Mouse (Mus musculus) MEL-GATA-1-ER (cell line): ENCODE results near the gene Rap1gap2.

Experiments
- DNase-seq: peaks from one replicate; pipeline ENCODE4 v3.0.0-alpha.2; 2012; ENCODE audit warnings: low read depth; ENCODE audit errors: extremely low read depth

Rap1gap2 gene

DNA sequence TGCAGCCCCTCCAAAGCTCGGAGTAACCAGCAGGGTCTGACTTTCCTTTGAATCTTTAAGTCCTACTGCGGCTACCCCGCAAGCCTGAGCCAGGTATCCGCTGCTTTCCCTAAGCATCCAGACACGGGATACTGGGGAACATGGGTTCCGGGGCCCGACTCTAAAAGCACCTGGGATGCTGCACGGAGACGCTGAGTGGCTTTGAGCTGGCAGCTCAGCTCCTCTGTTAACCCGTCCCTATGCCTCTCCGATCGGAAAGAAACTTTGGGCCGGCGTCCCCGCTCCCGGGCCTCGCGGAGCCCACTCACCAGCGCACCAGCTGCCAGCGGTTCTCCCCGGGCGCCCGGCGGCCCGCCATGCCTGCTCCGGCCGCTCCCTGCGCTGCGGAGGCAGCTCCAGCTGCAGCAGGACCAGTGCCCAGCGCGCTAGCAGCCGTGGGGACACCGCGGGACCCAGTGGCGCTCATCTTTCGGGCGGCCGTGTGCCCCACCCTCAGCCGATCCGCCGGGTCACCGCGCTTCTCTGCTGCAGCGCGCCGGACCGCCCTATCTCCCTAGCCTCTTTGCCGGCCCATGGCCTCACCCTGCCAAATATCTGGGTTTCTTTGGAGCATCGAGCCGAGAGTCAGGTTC, at the start of gene Rap1gap2:
TSS of gene Rap1gap2 (minus strand) at position 371 of the 632 bp plus-strand sequence.
- DNase-seq = no peak

- no peak for DNase-seq
Observed at GRCm38 (mm10) chr11:74660336-74660735, 49.6 kb upstream of the Rap1gap2 start.

- no peak for DNase-seq
Observed at GRCm38 (mm10) chr11:74655941-74656340, 45.2 kb upstream of the Rap1gap2 start.

GRCm38 (mm10) chr11:74653385-74653784, 42.7 kb upstream of the Rap1gap2 start:
- no peak for DNase-seq

DNA sequence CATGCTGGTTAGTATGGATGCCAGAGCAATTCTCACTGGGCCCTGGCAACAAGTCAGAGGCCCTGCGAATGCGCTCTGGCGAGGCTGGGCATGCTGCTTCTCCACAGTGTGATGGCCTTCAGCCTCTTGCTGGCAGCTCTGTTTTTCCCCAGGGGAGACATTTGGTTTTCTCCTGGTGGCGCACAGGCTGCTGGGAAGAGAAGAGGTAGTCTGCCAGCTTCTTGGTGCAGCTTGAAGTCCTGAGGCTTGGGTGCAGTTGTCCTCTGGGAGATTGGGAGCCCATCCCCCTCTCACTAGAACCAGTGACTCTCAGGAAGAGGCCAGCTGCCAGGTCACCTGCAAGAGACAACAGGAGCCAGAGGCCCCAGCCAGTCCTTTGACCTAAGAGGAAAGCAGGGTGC, 42.1 kb upstream of the Rap1gap2 start:
- DNase-seq = no peak

DNA sequence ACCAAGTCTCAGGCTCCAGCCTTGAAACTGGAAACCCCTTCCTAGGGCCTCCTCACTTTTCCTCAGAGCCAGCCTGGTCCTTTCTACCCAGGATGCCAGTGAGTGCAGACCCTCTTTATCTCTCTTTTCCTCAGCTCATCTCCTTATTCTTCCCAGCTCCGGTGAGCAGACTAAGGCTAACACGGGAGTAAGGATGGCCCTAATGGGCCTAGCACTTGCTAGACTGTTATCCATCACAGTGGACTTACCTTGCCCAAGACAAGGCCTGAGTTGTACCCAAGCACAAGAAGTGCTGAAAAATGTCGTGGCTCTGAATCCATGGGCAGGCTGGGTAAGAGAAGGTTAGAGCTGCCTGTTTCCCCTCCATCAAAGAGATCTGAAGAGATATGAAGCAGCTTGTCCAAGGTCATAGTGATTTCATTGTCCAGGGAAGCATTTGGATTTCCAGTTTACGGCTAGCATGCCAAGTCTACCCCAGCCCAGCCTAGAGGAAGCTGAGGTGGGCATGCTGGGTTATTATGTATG, 39.9 kb upstream of the Rap1gap2 start:
- DNase-seq = no peak

- no peak for DNase-seq
Observed at GRCm38 (mm10) chr11:74649647-74650551, 39.2 kb upstream of the Rap1gap2 start.

- DNase-seq = peak; percentile 95
Observed at GRCm38 (mm10) chr11:74649095-74649646, 38.5 kb upstream of the Rap1gap2 start, which contains the start of gene Cluh. Cluh (plus strand) TSS chr11:74649495.

DNA sequence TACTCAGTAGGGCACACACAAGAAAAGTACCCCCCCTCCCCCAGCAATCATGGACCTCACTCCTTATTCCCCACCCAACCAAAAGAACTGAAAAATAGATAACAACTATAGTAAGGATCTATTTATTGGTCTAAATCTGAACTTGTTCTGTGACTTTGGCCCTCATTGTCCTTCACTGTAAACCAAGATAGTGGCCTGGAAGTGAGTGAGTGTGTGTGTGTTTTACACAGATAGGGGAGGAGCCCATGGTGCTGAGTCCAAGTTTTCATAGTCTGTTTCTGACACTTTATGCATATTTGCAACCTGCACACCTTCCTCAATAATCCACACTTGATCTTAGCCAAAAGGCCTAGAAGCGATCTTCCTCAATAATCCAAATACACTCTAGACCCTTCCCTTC, 38.0 kb upstream of the Rap1gap2 start:
- DNase-seq = no peak

DNA sequence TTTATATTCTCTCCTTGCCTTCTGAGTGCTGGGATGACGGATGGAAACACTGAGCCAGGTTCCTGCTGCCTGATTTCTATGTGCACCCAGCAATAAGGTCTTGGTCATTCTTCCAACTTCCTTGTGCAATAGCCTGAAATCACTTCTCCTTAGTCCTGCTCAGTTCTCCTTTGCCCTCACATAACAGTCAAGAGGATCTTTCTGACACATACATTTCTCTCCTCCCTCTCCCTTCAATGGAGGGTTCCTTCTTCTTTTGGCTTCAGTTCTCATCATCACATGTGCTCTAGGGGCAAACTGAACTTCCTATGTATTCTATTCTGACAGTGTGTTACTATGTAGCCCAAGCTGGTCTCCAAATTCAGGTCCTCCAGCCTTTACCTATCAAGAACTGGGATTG, 37.3 kb upstream of the Rap1gap2 start:
- DNase-seq = no peak

GRCm38 (mm10) chr11:74639628-74640027, 28.9 kb upstream of the Rap1gap2 start:
- DNase-seq = no peak

DNA sequence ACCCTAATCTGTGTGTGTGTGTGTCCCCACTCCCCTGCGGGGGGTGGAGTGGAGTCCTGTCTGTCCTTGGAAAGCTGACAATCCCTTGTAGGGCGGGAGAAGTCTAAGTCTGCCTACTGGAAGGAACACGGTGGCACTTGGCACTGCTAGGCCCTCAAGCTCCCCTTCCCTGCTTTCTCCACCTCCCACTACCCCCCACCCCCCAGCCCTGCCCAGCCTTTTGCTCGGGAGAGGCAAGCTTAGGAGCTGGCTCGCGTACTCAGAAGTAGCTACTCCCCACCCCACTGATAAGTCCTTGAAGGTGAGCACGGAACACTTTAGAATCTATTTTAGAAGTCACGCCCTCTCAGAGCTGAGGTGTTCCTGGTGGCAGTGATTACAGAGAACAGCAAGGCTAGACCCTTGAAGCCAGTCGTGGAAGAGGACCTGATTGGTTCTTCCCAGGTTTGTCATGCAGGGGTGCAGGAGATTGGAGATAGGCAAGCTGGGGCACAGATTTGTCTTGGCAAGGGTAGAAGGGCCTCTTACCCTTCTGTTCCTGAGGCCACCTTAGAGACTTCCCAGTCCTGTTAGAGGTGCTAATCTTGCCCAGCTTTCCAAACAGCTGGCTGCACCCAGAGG, 28.2 kb upstream of the Rap1gap2 start:
- DNase-seq = no peak

- DNase-seq = no peak
Observed at GRCm38 (mm10) chr11:74637971-74638790, 27.5 kb upstream of the Rap1gap2 start.

DNA sequence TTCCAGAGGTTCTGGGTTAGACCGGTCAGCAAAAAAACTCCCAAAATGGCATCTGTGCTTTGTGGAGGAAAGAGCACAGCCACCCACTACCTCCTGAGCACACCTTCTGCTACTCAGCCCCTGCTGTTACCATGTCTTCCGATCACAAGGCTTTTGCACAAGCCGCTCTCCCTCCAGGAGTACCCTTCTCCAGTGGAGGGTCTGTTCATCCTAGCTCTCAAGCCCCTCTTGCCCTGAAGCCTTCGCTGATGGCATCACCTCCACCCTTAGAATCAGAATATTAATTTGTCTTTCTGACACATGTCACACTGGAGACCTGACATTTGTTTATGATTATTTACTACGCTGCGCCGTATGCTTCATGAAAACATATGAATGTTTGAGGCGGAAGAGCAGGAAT, 26.8 kb upstream of the Rap1gap2 start:
- DNase-seq = no peak

- DNase-seq = peak; percentile 50
Observed at GRCm38 (mm10) chr11:74634490-74635275, 24.0 kb upstream of the Rap1gap2 start.

DNA sequence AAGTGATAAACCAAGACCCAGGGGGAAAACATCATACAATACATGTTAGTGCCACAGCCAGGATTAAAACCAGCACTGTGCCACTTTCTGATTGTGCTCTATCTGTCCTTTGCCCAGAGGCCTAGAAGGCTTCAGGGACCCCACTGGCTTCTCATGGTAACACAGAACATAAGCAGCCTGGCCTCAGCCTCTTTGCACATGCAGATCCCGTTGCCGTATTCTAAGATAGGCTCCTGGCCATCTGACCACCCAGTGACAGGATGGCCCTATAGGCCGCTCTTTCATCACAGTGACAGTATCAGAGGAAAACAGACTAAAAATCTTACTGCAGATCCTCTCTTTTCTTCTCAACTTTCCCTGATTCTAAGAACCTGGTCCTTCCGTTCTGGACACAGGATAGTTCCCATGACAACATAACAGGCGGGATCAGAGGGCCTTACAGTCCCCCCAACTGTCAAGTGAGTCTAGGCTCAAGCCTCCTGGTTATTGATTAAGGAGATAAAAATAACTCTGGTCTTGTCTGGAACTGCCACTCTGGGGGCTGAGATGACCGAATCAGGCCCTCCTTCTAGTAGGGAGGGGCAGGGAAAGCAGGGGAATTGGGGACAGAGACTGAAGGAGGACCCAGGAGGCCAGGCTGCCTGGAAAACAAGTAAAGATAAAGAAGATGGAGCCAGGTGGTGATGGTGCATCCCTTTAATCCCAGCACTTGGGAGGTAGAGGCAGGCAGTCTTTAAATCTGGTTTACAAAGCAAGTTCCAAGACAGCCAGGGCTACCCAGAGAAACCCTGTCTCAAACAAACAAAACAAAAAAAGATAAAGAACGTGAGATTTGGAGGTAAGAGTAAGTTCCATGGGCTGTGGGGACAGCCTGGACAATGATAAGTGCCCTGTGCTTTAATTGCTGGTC, 21.4 kb upstream of the Rap1gap2 start:
- no peak for DNase-seq

- DNase-seq = no peak
Observed at GRCm38 (mm10) chr11:74627481-74627880, 16.8 kb upstream of the Rap1gap2 start.

- no peak for DNase-seq
Observed at GRCm38 (mm10) chr11:74625333-74625732, 14.6 kb upstream of the Rap1gap2 start.

DNA sequence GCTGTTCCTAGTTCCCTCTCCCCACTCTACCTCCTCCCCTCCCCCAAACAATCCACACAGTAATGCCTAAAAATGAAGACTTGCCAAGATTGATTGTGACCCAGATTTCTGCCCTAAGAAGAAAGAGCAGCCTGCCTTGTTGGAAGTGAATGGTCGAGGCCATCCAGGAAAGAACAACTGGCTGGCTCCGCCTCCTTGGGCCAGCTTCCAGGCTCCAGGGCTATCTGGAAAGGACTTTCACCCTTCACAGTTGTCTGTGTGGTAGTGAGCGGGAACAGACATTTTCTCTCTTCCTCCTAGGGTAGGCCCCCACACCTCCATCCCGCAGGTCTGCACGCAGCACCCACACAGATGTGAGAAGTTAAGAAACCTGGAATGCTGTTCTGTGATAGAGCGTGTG, 13.0 kb upstream of the Rap1gap2 start:
- no peak for DNase-seq
